Mouse (Mus musculus) layer of hippocampus, adult 11-12 months (tissue): ENCODE measurements around the gene Atg16l2.

Source experiments
- DNase-seq: peaks from one replicate; pipeline ENCODE4 v3.0.0; 2022; ENCODE audit warnings: low spot score

The Atg16l2 gene

GRCm38 (mm10) chr7:101321218-101321827, 19.3 kb upstream of the Atg16l2 start:
- no peak for DNase-seq

GRCm38 (mm10) chr7:101320399-101321217, 18.6 kb upstream of the Atg16l2 start:
- DNase-seq, result no peak

GRCm38 (mm10) chr7:101319796-101320195, 17.7 kb upstream of the Atg16l2 start:
- DNase-seq, result no peak

GRCm38 (mm10) chr7:101318848-101319247, 16.8 kb upstream of the Atg16l2 start:
- no peak for DNase-seq

GRCm38 (mm10) chr7:101317014-101317413, 15.0 kb upstream of the Atg16l2 start, which contains the start of gene Stard10:
TSS of gene Stard10 (plus strand) at chr7:101317086.
- DNase-seq, result no peak

- no peak for DNase-seq
Measured at GRCm38 (mm10) chr7:101316591-101317001, 14.5 kb upstream of the Atg16l2 start.

GRCm38 (mm10) chr7:101315699-101316098, 13.6 kb upstream of the Atg16l2 start:
- DNase-seq, result no peak

- DNase-seq, result no peak
Measured at GRCm38 (mm10) chr7:101314396-101314795, 12.3 kb upstream of the Atg16l2 start.

GRCm38 (mm10) chr7:101313033-101313432, 11.0 kb upstream of the Atg16l2 start:
- no peak for DNase-seq

- no peak for DNase-seq
Measured at GRCm38 (mm10) chr7:101311061-101311460, 9.0 kb upstream of the Atg16l2 start.

GRCm38 (mm10) chr7:101310327-101311028, 8.4 kb upstream of the Atg16l2 start:
- peak; percentile 99 for DNase-seq

GRCm38 (mm10) chr7:101309985-101310326, 7.9 kb upstream of the Atg16l2 start:
- DNase-seq, result no peak

- no peak for DNase-seq
Measured at GRCm38 (mm10) chr7:101306841-101307240, 4.8 kb upstream of the Atg16l2 start.

GRCm38 (mm10) chr7:101302691-101303090, 640 bp upstream of the Atg16l2 start:
- DNase-seq, result no peak

- DNase-seq, result no peak
Measured at GRCm38 (mm10) chr7:101301361-101301880, 630 bp downstream of the Atg16l2 start.

GRCm38 (mm10) chr7:101298375-101298774, 3.7 kb downstream of the Atg16l2 start:
- DNase-seq, result no peak

GRCm38 (mm10) chr7:101297023-101297405, 5.0 kb downstream of the Atg16l2 start:
- DNase-seq, result no peak

- peak; percentile 85 for DNase-seq
Measured at GRCm38 (mm10) chr7:101296252-101297022, 5.6 kb downstream of the Atg16l2 start.

GRCm38 (mm10) chr7:101295438-101295837, 6.6 kb downstream of the Atg16l2 start:
- no peak for DNase-seq

- DNase-seq, result no peak
Measured at GRCm38 (mm10) chr7:101293611-101294010, 8.4 kb downstream of the Atg16l2 start.

- no peak for DNase-seq
Measured at GRCm38 (mm10) chr7:101293138-101293537, 8.9 kb downstream of the Atg16l2 start.

GRCm38 (mm10) chr7:101292696-101293095, 9.4 kb downstream of the Atg16l2 start:
- no peak for DNase-seq
